Mouse (Mus musculus) MEL-GATA-1-ER (cell line): ENCODE data around the gene Dpyd.

Experiments
- DNase-seq: peaks from one replicate; pipeline ENCODE4 v3.0.0-alpha.2; 2012; ENCODE audit warnings: low read depth; ENCODE audit errors: extremely low read depth

Dpyd gene

DNA sequence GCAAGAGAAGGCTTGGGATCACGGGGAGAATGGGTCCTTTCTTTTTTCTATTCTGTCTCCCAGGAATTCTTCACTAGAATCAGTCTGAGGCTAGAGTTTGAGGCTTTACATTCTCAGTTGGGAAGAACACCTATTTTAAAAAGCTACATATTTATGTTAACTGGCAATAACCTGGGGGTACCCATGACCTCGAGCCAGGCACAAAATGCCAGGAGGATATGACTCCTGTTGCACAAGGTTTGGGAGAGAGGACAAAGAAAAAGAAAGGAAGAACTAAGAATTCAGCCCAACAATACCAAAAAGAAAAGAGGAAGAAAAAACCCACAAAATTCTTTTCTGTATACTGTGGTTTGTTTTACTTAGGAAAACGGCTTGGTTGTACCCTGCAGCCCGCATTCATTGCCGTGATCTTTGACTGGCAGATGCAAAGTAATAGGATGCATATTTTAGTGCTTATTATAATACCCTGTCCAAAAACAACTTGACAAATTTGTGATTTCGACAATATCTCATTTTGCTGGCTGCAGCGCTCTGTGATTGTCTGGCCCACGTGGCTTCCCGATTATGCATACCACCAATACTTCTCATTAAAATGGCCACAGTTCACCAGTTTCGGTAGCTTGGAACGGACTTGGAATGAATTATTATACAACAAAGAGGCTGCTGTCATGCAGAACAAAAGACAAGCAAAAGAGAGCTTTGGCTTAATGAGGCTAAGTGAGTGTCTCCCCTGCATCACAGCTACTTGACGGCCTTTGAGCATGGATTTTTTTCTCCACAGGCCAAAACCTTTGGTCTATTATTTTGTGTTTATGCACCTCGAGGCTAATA lies 799.8 kb downstream of the Dpyd start:
- DNase-seq, result no peak

DNA sequence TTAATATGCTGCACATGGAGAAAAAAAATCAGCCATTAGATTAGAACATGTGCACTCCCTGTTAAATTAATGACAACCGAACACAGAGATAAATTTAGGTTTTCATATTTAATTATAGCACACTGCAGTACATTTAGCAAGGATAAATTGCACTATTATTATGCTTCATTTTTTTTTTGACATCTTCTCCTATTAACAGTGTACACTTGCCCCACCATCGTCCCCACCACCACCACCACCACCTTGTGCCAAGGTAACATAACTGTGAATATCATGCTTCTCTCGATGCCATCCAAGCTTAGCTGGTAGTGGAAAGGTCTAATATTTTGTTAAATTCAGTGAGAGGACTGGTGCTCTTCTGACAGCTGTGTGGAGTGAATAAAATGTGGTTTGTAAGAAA lies 800.5 kb downstream of the Dpyd start:
- DNase-seq, result no peak

DNA sequence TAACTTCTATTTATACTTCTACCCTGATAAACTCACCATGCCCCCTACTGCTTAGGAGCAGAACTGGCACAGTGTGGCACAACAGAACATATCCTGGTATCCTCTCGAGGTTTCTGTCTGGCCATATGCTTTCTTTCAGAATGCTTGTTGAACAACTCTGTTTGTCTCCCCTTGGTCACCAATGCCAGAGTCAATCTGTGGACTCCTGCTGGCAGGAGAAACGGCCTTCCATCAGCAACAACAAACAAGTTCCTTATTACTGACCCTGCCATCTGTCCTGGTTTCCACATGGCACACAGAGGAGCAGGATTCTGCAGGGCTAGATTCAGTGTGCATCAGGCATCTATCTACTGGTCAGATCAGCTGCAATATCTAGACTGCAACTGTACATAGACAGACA lies 807.0 kb downstream of the Dpyd start:
- no peak for DNase-seq

DNA sequence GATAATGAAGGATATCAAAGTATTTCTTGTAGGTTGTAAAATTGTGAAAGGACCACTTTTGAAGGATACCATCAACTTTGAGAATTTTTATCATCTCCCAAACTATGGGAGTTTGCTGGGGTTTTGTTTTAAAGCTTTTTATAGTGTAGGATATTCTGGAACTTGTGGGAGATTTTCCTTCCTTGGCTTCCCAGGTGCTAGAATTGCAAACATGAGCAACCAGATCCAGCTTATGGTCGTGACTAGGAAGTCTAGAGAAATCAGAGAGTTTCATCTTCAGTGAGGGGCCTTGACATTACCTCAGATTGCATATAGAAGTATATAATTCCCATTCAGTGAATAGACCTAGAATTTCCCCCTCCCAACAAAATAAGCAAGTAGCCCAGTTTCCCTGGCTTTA lies 819.2 kb downstream of the Dpyd start:
- no peak for DNase-seq

DNA sequence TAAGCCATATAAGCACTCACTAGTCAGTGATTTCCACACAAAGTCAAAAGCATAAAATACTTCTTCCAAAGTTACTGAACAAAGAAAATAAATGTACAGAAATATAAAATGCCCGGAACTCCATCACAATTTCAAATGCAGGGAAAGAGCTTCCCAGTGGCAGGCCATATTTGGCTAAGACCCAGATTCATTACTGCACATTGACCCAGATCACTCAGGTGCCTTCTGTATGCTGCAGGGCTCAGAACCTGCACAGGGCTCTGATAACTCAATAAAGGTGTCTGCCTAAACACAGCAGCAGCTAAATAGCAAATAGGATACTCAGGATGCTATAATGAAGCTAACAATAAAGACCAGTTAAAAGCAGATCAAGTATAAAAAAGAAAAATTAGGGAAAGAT lies 820.5 kb downstream of the Dpyd start:
- DNase-seq, result no peak

DNA sequence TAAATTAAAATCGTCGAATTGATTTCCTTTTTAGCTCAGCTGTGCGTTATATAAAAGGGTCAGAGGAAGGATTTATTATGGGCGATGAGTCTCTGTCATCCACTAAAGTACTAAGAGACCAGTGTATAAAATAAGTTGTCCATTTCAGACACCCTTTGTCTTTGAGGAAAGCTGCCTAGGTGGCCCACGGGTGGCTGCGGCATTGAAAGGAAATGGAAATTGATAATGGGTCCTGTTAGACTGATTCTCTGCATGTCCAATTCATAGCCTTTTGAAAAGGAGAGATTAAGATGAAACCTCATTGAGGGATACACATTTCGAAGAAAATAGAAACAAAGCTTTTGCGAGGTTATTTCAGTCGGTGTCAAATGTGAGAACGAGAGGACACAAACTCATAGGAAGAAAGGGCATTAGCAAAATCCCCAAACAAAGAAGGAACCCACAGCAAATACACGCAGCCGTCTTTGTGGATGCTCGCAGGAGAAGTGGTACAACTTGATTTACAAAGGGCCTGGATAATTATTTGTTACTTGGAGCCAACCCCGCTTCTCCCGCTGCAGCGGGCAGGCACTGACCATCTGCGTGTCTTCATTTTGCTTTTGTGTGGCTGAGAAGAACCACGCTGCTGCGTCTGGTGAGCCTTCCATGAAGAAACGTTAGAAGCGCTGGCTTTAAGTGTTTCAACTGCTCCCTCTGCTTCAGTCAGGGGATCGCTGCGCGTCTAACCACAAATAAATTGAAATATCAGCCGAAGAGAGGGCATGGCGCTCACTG lies 825.6 kb downstream of the Dpyd start:
- DNase-seq, result no peak

DNA sequence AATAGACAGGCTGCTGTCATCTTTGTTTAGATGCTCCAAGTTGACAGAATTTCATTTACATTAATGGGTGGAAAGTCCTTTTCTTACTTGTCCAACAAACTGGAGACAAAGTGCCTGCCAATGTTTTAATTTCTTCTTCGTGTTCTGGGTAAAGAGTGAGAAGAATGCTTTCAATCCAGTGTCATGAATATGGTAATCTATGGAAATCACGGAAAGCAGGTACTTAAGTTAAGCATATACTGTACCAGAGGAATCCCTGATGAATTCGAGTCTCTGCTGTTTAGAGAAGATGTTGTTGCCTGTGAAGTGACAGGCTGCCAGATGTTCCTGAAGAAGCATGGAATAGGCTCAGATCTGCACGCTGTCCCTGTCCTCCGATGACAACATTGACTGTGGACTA lies 835.3 kb downstream of the Dpyd start:
- no peak for DNase-seq

DNA sequence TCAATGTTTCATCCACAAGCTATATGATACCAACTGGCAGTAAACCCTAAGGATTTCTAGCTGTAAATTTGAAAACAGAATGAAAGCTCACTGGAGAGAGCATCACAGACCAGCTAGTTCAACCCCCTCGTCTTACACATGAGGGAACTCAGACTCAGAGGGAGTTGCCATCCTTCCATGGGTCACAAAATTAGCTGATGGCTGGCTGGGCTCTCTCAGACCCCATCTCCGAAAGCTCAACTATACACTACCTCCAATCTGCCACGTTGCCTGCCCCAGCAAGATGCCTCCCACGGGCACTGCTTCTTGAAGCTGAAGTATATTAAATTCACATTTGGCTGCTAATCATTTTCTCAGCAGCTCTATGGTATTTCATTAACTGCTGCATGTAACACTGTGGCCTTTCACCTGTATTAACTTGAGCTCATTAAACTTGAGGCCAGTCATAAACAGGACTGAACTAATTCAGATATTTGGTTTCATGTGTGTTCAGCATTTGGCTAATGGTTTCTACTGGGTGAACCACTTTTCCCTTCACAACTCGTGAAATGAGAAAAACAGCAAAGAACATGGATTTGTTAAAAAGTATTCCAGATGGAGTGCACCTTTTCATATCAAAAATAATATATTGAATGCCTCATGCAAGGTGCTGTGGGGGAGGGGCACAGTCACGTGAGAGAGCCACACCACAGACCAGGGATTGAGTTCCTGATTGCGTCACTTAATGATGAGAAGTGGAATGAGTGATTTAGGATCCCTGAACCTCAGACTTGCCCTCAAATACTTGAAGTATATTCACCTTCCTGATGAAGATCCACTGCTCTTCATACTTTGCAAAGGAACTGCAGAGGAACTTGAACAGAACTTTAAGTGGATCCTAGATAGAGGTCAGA lies 841.2 kb downstream of the Dpyd start:
- no peak for DNase-seq

DNA sequence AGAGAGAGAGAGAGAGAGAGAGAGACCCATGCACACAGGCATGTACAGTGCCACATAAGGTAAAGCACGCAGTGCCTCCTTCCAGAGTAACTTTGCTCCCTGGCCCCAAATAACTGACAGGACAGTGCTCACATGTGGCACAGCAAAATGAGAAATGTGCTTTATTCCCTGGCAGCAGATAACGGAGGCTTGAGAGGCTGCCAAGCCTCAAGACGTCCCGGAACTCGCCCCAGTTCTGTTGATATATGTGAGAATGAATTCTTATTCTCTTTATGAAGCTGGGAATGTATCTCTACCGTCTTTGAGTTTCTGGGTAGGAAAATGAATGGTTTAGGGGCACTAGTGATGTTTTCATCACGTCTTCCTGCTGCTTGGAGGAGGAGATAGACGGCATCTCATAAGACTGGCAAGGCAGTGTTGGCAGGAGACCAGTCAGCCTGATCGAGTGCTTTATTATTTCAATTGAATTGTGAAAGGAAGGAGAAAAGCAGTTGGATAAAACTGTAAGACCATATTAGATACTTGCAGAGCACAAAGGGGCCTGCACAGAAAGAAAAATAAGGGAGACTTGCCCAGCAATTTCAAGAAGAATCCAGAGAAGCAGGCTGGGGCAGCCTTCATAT lies 857.3 kb downstream of the Dpyd start:
- no peak for DNase-seq

DNA sequence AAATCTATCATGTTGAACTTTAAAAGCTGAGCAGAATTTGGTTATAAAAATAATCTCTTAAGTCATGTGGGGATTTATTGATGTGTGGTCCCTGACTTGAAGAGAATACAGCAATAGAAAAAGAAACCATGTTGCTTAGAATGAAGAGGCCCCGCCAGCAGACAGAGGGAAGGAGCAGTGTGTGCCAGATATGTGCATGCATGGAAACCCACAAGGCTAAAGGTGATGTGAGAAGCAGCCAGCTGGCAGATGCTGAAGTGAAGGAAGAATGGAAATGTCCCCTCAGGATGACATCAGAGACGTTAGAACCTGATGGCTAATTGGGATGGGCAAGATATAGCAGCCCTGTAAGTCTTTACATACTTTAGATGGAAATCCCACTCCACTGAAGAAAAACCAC lies 857.8 kb downstream of the Dpyd start:
- DNase-seq, result no peak

DNA sequence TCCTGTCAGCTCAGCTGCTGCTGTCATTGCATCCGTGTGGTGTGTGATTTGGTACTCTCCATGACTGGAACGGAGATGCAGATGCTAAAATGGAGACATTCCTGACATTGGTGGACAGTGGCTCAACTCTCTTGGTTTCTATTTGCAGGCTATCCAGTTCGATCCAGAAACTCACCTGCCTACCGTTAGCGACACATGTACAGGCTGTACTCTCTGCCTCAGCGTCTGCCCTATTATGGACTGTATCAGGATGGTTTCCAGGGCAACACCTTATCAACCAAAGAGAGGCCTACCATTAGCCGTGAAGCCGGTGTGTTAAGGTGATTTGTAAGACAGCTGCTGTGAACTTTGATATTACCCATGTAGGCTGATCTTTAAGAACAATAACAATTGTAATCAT lies 869.4 kb downstream of the Dpyd start:
- no peak for DNase-seq

DNA sequence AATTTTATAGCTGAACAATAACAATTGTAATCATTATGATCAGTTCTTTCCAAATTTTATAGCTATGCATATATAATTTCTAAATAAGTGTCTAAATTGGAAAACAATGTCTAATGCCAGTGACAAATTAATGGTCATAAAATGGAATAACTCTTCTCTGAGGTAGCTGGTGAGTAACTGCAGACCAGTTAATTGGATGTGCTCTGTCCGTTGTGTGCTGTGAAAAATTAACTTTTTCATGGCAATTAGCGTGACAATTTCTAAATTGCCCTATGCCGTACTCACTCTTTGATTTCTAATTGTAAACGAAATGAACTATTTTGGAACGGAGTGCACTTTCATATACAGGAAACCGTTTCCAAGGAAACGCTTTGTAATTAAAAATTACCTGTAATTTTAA lies 869.8 kb downstream of the Dpyd start:
- no peak for DNase-seq

DNA sequence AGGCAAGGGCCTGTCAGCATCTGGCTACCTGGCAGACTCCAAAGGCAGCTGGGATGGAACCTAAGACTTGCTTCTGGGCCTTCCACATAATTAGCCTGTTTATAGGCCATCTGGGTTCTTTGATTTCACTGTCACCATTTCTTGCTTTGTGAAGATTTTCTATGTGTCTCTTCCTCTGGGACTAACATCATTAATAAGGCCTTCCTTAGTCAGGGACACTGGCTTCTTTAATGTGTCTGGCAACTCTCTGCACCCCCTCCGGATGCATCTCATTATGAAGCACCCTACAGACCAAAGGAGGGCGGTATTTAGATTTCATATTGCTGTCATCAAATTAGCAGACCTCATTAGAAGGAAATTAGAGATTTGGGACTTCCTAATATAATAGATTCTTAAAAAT lies 885.6 kb downstream of the Dpyd start:
- no peak for DNase-seq

DNA sequence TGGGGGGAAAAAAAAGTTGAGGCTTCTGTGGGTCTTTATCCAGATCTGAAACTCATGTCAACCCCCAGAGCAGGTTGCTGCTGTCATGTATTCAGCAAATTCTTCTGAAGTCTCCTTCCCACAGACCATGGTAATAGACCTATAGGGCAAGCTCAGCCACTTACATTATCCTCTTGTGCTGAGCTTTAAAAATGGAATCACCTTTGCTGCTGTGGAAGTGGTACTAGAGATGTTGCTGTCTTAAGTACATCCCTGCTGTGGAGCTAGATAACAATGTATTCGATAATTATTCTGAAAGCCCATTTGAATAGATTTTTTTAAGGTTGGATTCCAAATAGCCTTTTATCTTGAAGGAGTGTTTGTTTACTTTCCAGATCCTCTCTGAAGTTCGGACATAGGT lies 902.1 kb downstream of the Dpyd start:
- no peak for DNase-seq

DNA sequence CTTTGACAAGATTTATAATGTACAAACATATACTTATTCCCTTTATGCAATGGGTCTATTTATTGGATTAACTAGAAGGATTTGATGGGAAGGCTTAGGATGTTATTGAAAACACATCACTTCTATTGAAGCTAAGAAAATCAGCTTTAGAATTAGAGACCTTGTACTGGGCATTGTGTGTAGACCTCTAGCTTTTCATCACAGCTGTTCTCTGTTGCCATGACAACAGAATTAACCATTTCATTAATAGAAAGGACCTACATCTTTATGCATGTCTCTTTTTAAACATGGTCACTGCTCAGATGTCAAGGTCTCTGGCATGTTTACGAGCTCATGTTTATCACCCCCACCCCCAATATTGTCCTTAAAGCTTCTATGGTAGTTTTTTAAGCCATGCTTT lies 902.5 kb downstream of the Dpyd start:
- DNase-seq, result no peak

DNA sequence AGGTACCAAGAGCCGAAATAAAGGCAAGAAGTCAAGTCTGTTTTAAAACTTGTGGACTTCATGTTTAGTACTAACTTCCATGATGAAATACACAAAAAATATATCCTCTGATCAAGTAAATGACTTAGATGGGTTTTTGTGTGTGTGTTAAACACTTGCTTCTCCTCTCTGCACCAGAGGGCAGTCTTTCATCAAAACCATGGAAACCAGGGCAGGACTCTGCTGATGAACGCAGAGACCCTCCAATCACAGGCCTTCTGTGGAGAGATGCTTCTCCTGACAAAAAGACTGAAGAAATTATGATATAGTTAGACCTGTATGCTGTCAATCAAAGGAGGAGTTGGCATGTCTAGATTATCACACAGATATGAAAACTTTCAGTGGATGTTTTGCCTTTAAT lies 905.8 kb downstream of the Dpyd start:
- no peak for DNase-seq
